Mouse (Mus musculus) kidney, postnatal 10 days (tissue): ENCODE data around the gene Itga8.

ENCODE experiments used
- DNase-seq: peaks from one replicate; pipeline ENCODE4 v3.0.0; 2021; ENCODE audit warnings: mixed read lengths

Gene Itga8

DNA sequence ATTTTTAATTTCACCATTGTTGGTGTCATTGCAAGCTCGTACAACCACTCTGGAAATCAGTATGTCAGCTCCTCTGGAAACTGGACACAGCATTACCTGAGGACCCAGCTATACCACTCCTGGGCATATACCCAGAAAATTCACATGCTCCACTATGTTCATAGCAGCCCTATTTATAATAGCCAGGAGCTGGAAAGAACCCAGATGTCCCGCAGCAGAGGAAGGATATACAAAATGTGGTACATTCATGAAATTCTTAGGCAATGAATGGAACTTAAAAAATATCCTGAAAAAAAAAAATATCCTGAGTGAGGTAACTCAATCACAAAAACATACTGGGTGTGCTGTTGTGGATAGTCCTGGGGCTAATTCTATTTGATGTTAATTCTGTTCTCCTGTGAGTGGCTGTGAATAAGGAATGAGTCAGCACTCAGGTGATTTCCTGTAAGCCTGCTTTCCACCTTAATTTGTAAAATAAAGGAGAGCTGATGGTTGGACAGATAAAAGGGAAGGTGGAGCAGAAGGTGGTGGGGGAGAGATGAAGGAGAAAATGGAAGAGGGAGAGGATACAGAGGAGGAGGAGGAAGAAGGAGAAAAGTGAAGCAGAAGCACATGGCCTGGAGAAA lies 224.3 kb downstream of the Itga8 start:
- DNase-seq: no peak

- no peak for DNase-seq
Observed at GRCm38 (mm10) chr2:12065669-12066399, 235.9 kb downstream of the Itga8 start.

- peak; percentile 71 for DNase-seq
Observed at GRCm38 (mm10) chr2:12060034-12060723, 241.5 kb downstream of the Itga8 start.
